In genomic region chr6:6077234-6077633, GRCm38 (mm10) we compare ENCODE assay signal across 14 mouse cellular contexts.
"Had no signal": no experiment of that assay in that cellular context is flagged by ENCODE, and none has a peak within 500 bp of the region (broad histone marks: within the 10 kb centered on the region; RNA-seq: fewer than 3 reads in every experiment).

No protein-coding gene starts in this region.

- H3K9me3 ChIP-seq: midbrain, embryonic 12.5 days had no signal

- H3K9ac ChIP-seq: liver, embryonic 14.5 days; lung, embryonic 14.5 days; midbrain, embryonic 12.5 days; neural tube, embryonic 12.5 days had no signal

- H3K27ac ChIP-seq: liver, embryonic 14.5 days; midbrain, embryonic 10.5 days; midbrain, embryonic 12.5 days; neural tube, embryonic 12.5 days had no signal

- H3K36me3 ChIP-seq: midbrain, embryonic 12.5 days had no signal

- H3K4me3 ChIP-seq: midbrain, embryonic 10.5 days; midbrain, embryonic 12.5 days; neural tube, embryonic 12.5 days had no signal

- DNase-seq: lung, adult 18-20 months; lung, embryonic 14.5 days; lung, postnatal 10 days; lung, postnatal 4 days; midbrain, embryonic 14.5 days; right cerebral cortex, postnatal 14 days; spleen, adult 18-20 months; thymus, adult 2 months; thymus, postnatal 25 days; thymus, postnatal 4 days had no signal

- H3K27me3 ChIP-seq: midbrain, embryonic 12.5 days; neural tube, embryonic 12.5 days had no signal

- H3K4me1 ChIP-seq: midbrain, embryonic 10.5 days; midbrain, embryonic 12.5 days; neural tube, embryonic 12.5 days had no signal

- H3K4me2 ChIP-seq: lung, embryonic 14.5 days; midbrain, embryonic 12.5 days; neural tube, embryonic 12.5 days had no signal
